Mouse (Mus musculus): ENCODE data around the gene Tmem176b.

The Tmem176b gene

DNA sequence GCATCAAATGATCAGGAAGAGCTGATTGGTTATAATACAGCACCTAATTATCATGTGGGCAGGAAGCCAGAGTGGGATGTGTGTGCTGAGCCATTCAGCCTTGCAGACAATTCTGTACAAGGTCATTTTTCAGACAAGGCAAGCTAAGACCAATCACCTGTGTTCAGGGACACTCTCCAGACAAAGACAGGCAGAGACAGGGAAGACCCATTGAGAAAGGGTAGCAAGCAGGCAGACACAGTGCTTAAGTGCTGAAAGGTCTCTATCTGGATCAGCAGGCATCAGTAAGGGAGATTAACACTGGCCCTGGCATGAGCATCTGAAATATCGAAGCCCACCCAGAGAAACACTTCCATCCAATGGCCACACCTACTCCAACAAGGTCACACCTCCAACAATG lies 56.9 kb downstream of the Tmem176b start:
- DNase-seq: no peak
